Comparison of ENCODE assay signal across 10 mouse cellular contexts in the genomic region with DNA sequence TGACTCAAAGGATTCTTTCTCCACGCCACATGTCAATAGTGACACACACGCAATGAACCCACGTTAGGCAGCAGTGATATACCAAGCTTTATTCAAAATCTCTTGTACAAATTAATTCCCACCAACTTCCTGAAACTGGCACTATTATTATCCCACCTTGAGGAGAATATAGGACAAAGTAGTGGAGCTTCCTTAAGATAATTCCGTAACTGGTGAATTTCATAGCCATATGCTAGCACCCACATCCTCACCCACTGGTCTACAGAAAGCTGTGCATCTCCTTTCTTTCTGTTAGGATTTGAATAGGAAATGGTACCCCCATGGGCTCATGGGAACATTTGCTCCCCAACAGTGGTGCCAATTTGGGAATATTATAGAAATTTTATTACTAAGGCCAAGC.
"Had no signal": no experiment of that assay in that cellular context is flagged by ENCODE, and none has a peak within 500 bp of the region (broad histone marks: within the 10 kb centered on the region; RNA-seq: fewer than 3 reads in every experiment).

No protein-coding gene starts in this region.

- DNase-seq: kidney, postnatal 25 days; liver; lung, adult 18-20 months; lung, postnatal 10 days; lung, postnatal 36 days; thymus, adult 18-20 months; thymus, postnatal 36 days had no signal

- ATAC-seq: intestine, postnatal 0 days; liver, embryonic 12.5 days; midbrain, embryonic 13.5 days had no signal
